Mouse (Mus musculus): ENCODE results near the gene Lims1.

Lims1 gene

DNA sequence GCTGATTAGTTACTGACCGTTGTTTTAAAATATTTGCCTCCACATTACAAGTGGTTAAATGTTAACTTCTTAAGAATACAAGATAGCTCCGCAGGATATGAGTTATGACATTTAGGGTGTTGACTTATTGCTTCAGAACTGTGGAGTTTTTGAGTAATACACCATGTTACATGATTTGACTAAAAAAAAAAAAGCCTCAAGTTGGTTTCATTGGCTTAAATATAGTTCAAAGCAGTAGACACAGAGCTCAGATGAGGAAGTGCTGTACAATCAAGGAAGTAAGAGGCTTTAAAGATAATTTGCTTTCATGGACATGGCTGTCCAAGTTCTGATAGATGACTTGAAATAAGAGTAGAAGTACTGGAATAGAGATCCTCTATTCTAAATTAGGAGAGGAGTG, 28.4 kb downstream of the Lims1 start:
- no peak for DNase-seq

GRCm38 (mm10) chr10:58352364-58352763, 29.1 kb downstream of the Lims1 start:
- DNase-seq, result no peak

DNA sequence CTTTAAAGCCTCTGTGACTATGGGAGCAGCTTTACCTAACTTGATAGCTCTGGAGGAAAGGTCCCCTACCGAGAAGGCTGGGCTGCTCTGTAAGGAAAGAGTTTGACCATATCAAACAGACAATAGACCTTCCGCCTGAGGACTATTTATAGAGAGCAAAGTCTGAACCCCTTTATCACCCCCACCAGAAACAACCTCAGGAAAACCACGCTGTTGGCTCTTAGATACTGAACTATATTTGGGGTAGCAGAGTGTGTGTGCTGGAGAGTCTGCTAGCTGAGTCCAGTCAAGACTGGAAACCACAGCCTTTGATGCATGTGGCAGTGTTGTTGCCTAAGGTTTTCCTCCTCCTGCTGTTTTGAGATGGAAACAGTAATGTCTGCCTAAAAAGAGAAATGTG, 31.3 kb downstream of the Lims1 start:
- DNase-seq, result no peak

DNA sequence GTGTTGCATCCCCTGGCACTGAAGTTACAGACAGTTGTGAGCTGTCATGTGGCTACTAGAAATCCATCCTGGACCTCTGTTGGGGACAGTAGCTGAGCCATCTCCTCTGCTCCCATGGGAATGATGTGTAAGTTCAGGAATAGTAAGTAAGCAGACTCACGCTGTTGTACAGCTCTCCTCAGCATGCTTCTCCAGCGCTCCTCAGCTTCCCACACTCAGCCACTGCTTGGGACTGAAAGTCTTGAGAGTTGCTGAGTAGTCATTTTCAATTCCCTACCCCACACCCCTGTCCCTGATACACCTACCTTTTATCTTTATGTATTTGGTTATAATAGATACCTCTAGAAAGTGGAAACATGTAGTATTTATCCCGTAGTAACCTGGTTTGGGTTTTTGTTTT, 33.2 kb downstream of the Lims1 start:
- no peak for DNase-seq

GRCm38 (mm10) chr10:58359123-58359522, 35.9 kb downstream of the Lims1 start:
- no peak for DNase-seq

DNA sequence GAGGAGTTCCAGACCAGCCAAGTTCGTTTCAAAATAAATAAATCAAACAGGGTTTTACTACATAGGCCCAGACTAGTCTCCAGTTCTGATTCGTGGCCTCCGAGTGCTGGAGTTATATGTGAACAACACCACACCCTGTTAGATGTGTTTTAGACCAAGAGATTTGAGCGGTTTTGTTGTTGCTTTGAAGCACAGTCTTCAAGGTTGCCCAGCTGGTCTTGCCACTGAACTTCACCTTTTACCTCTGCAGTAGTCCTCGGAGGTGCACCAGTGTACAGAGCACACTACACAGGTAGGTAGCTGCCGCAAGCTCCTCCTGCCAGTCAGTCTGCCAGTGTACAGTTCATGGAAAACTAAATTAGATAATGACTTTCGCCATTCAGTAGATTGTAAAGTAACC, 36.7 kb downstream of the Lims1 start:
- DNase-seq, result no peak

GRCm38 (mm10) chr10:58362745-58363144, 39.5 kb downstream of the Lims1 start:
- DNase-seq, result no peak

DNA sequence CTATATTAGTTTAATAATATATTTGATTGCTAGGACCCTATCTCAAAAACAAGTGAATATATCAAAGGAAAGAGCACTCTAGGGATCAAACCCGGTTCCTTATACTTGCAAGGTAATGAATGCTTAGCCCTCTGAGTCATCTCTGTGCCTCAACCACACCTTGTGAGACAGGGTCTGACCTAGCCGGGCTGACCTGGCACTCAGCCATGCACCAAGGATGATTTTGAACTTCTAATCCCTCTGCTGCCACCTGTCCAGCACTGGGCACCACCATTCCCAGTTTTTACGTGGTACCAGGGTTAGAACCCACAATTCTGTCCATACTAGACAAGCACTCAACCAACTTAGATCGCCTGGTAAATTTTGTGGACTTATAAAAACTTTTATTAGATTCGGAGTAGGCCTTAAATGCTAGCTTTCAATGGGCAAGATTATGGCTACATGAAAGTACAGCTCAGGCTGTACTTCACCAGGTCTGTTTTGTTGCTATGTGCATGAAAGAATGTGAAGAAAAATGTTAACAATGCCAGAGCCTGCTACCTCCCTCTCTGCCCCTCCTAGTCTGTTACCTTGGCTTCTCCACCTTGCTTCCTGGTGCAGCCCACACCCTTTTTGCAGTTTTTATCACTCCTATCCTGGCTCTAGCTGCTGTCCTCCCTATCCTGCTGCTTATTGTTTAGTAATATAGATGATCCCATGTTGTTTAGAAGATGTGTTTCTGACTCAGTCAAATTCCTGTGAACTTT, 41.7 kb downstream of the Lims1 start:
- no peak for DNase-seq

GRCm38 (mm10) chr10:58368791-58369706, 45.8 kb downstream of the Lims1 start:
- DNase-seq, result no peak

DNA sequence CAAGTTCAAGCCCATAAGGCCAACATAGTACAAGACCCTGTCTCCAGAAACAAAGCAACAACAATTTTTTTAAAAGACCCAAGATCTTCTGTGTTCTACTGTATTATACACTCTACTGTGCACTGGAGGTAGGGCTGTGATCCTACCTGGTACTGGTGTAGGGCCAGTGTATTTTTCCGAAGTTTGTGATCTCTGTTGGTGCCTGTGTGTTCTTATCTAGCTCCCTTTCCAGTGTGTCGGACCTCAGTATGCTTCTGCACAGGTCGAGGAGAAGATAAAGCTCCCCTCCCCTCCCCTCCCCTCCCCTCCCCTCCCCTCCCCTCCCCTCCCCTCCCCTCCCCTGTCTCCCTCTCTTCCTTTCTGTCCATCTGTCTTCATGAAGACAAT, 46.4 kb downstream of the Lims1 start:
- no peak for DNase-seq

GRCm38 (mm10) chr10:58370143-58370542, 46.9 kb downstream of the Lims1 start:
- no peak for DNase-seq

GRCm38 (mm10) chr10:58370559-58370958, 47.3 kb downstream of the Lims1 start:
- DNase-seq, result no peak

GRCm38 (mm10) chr10:58371279-58371842, 48.1 kb downstream of the Lims1 start:
- DNase-seq, result no peak

DNA sequence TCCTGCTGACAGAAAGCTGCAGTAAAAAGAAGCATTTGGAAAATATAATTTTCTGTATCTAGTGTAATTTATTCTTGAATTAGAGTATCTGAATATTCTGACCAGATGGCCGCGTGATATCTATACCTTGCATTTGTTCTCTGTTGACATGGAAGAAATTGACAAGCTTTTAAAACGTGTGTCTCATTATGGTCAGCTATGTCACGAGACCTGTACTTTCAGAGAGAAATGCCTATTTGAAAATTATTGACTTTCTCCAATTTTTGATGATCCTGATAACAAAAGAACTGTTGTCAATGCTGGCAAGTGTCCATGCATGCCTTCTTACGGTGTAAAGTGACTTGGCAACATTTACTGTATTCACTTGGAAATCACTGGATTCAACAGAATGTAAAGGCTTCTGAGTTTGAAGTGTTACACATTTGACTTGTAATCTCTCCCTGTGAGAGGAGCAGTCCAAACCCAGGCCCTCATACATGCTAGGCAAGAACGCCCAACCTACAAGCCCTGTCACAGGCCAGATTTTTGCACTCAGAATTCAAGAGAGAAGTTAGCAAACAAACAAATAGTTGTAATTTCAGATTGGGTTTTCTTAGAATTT, 49.3 kb downstream of the Lims1 start:
- no peak for DNase-seq

DNA sequence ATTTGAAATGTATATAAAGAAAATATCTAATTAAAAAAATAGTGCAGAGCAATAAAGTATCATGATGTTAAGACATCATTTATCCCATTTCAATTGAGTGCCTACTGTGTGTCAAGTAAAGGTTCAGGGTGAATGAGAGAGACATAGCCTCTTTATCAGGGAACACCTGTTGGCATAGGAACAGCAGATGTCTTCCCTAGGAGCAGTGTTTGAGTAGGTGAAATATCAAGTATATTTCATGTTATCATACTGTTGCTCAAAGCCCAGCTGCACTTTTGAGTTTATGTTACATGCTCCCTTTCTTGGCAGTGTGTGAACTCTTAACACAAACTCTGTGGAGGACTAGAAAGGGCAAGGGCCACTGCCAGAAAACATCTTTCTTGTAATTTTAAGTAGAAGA, 50.6 kb downstream of the Lims1 start:
- no peak for DNase-seq

DNA sequence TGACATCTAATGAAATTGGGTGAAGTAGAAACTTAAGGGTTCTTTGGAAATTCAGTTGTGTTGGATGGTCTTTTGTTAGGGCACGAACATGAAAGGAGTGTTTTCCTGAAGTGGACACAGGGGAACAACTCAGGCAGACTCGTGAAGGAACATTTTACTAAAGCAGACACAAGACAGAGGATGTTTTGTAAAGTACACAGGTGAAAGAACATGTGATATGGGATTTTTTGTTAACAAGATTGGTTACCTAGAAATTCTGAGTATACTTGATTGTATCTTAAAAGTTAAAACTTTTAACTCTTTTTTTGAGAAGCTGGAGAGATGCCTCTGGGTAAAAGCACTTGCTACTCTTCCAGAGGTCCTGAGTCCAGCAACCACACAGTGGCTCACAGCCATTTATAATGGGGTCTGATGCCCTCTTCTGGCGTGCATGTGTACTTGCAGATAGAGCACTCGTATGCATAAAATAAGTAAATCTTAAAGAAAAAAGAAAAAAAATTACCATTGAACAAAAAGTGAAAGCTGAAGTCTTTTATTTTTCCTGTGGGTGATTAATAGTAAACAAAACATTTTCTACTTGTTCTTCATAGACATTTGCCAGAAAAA, 54.4 kb downstream of the Lims1 start:
- DNase-seq, result no peak

DNA sequence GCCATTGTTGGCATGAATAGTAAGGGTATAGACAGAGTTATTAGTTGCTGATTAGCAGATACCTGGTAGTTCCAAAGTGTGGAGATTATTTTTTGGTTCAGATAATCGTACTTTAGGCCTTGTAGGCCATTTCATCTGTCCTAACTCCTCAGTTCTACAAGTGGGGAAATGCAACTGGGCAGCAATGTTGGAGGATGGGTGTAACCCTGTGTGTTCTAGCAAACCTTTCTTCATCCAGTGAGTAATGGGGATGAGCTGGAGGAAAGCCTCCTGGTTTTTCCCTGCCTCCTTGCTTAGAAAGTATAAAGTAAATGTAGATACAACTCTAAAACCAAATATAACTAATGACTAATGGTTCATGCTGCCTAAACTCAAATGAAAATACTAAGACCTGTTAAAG, 55.1 kb downstream of the Lims1 start:
- no peak for DNase-seq

GRCm38 (mm10) chr10:58379699-58380098, 56.4 kb downstream of the Lims1 start:
- no peak for DNase-seq

- DNase-seq, result no peak
Measured at GRCm38 (mm10) chr10:58381904-58382303, 58.6 kb downstream of the Lims1 start.

DNA sequence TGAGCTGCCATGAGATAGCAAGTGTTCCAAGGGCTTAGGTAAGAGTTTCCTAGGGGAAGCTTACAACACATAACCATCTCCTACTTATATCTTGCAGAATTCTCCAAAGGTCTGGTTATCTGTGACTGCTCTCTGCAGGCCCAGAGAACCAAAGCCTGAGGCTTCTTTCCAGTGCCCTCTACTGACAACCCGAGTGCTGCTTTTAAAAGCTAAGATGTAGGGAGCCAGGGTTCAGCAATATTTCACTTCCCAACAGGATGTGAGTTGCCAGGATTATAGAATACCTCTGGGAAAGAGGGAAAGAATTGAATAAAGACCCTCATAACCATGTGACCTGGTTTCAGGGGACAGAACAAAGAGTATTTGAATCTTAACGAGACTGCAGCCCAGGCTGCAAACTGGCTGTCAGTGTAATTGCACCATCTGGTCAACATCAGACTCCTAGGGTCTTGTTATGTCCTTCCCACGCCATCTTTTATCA, 59.4 kb downstream of the Lims1 start:
- no peak for DNase-seq

- no peak for DNase-seq
Measured at GRCm38 (mm10) chr10:58383282-58383681, 60.0 kb downstream of the Lims1 start.

GRCm38 (mm10) chr10:58383761-58384160, 60.5 kb downstream of the Lims1 start:
- no peak for DNase-seq

DNA sequence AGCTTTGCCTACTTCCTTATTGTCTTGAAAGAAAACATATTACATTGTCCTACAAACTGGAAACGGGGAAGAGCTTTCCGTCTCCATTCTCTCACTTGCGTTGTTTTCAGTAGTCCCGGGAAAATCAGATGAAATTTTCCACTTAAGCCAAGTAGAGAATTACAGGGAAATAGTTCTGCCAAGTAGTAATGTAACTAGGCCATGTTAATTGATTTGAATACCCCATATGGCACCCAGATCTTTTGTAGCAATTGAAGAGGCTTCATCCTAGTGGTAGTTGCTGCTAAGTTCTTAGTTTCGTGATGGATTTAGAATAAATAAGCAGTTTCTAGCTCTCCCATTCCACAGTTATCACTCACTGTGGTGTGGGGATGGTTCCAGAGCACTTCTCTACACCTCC, 62.4 kb downstream of the Lims1 start:
- no peak for DNase-seq

Measured in kidney, adult 11 months (tissue).